Mouse (Mus musculus): ENCODE data around the gene Slc22a13. TPM values are rescaled to one million over a fixed set of nuclear protein-coding genes. Genes with fewer than 3 reads are reported as not detected.

Slc22a13 gene
- total RNA-seq, 2 experiments from 2014 or later, result not detected

GRCm38 (mm10) chr9:119203617-119204016 is 5.3 kb downstream of the Slc22a13 start:
- ATAC-seq (replicated peaks; ENCODE audit: low FRiP score, poor library complexity, severe bottlenecking), result no peak

- ATAC-seq (replicated peaks; ENCODE audit: low FRiP score, poor library complexity, severe bottlenecking), result no peak
Measured at GRCm38 (mm10) chr9:119201653-119202052, 7.2 kb downstream of the Slc22a13 start.

GRCm38 (mm10) chr9:119199151-119199861 is 9.6 kb downstream of the Slc22a13 start:
- no peak for ATAC-seq (replicated peaks; ENCODE audit: low FRiP score, poor library complexity, severe bottlenecking)

- ATAC-seq (replicated peaks; ENCODE audit: low FRiP score, poor library complexity, severe bottlenecking), result peak; percentile 63; the same call in 1 of the 2 replicates
Measured at GRCm38 (mm10) chr9:119192202-119192990, 16.5 kb downstream of the Slc22a13 start.

- ATAC-seq (replicated peaks; ENCODE audit: low FRiP score, poor library complexity, severe bottlenecking), result no peak
Measured at GRCm38 (mm10) chr9:119181241-119181728, 27.6 kb downstream of the Slc22a13 start.

GRCm38 (mm10) chr9:119179292-119179691 is 29.6 kb downstream of the Slc22a13 start:
- ATAC-seq (replicated peaks; ENCODE audit: low FRiP score, poor library complexity, severe bottlenecking), result no peak

GRCm38 (mm10) chr9:119167608-119168007 is 41.3 kb downstream of the Slc22a13 start:
- no peak for ATAC-seq (replicated peaks; ENCODE audit: low FRiP score, poor library complexity, severe bottlenecking)

- ATAC-seq (replicated peaks; ENCODE audit: low FRiP score, poor library complexity, severe bottlenecking), result no peak
Measured at GRCm38 (mm10) chr9:119165548-119165947, 43.4 kb downstream of the Slc22a13 start.

GRCm38 (mm10) chr9:119164743-119165142 is 44.2 kb downstream of the Slc22a13 start:
- ATAC-seq (replicated peaks; ENCODE audit: low FRiP score, poor library complexity, severe bottlenecking), result no peak

GRCm38 (mm10) chr9:119160689-119161088 is 48.2 kb downstream of the Slc22a13 start:
- ATAC-seq (replicated peaks; ENCODE audit: low FRiP score, poor library complexity, severe bottlenecking), result no peak

GRCm38 (mm10) chr9:119158861-119159260 is 50.0 kb downstream of the Slc22a13 start, which contains the start of gene Gm47289:
Gene Gm47289 (plus strand): TSS chr9:119159161.
- ATAC-seq (replicated peaks; ENCODE audit: low FRiP score, poor library complexity, severe bottlenecking), result no peak

GRCm38 (mm10) chr9:119156278-119157201 is 52.4 kb downstream of the Slc22a13 start, which contains the start of gene Acaa1b:
Gene Acaa1b (minus strand): TSS chr9:119157093.
- no peak for ATAC-seq (replicated peaks; ENCODE audit: low FRiP score, poor library complexity, severe bottlenecking)

- no peak for ATAC-seq (replicated peaks; ENCODE audit: low FRiP score, poor library complexity, severe bottlenecking)
Measured at GRCm38 (mm10) chr9:119155826-119156225, 53.1 kb downstream of the Slc22a13 start.

- no peak for ATAC-seq (replicated peaks; ENCODE audit: low FRiP score, poor library complexity, severe bottlenecking)
Measured at GRCm38 (mm10) chr9:119155416-119155815, 53.5 kb downstream of the Slc22a13 start.

GRCm38 (mm10) chr9:119151751-119152150 is 57.1 kb downstream of the Slc22a13 start:
- ATAC-seq (replicated peaks; ENCODE audit: low FRiP score, poor library complexity, severe bottlenecking), result no peak

GRCm38 (mm10) chr9:119149601-119150000 is 59.3 kb downstream of the Slc22a13 start:
- no peak for ATAC-seq (replicated peaks; ENCODE audit: low FRiP score, poor library complexity, severe bottlenecking)

GRCm38 (mm10) chr9:119146098-119146770 is 62.7 kb downstream of the Slc22a13 start:
- no peak for ATAC-seq (replicated peaks; ENCODE audit: low FRiP score, poor library complexity, severe bottlenecking)

GRCm38 (mm10) chr9:119145638-119146037 is 63.3 kb downstream of the Slc22a13 start:
- no peak for ATAC-seq (replicated peaks; ENCODE audit: low FRiP score, poor library complexity, severe bottlenecking)

- no peak for ATAC-seq (replicated peaks; ENCODE audit: low FRiP score, poor library complexity, severe bottlenecking)
Measured at GRCm38 (mm10) chr9:119145137-119145536, 63.8 kb downstream of the Slc22a13 start.

All from erythroblast, adult 5-6 weeks (primary cell).